Mouse (Mus musculus) liver, postnatal 0 days (tissue): ENCODE measurements at regions not wholly inside any gene's neighbourhood (a gene's known extent, or its start where the extent isn't known, plus 50 kb on each side); places are given as distances from the start of the nearest gene placed in this dataset.

ENCODE experiments used
- ATAC-seq: fragments of 200-750 bp; cut with Nextera tagmentation; 2 replicates; pipeline ENCODE4 v1.8.0; 2017; ENCODE audit warnings: mild to moderate bottlenecking, moderate library complexity
- DNase-seq: peaks from one replicate; pipeline ENCODE4 v3.0.0-alpha.2; 2016
- H3K27ac ChIP-seq: fragments of 300-500 bp; sonication (generic); 2 replicates; pipeline ENCODE4 v1.5.1; 2014; ENCODE audit warnings: antibody characterized with exemption, moderate library complexity, mild to moderate bottlenecking, low read depth
- H3K27me3 ChIP-seq: fragments of 300-500 bp; sonication (generic); 2 replicates; pipeline ENCODE4 v1.6.1; 2014; ENCODE audit warnings: low read length, control low read depth, mixed read lengths; ENCODE audit not compliant: insufficient read depth
- H3K36me3 ChIP-seq: fragments of 300-500 bp; sonication (generic); replicated peaks from 2 replicates; pipeline ENCODE4 v1.6.1; 2014; ENCODE audit warnings: mild to moderate bottlenecking, control low read depth, low read length, moderate library complexity, mixed read lengths; ENCODE audit not compliant: insufficient read depth
- H3K4me1 ChIP-seq: fragments of 300-500 bp; sonication (generic); 2 replicates; pipeline ENCODE4 v1.6.1; 2014; ENCODE audit warnings: antibody characterized with exemption, mild to moderate bottlenecking, control low read depth; ENCODE audit not compliant: insufficient read depth
- H3K4me2 ChIP-seq: fragments of 300-500 bp; sonication (generic); 2 replicates; pipeline ENCODE4 v1.6.1; 2014; ENCODE audit warnings: low read depth, mild to moderate bottlenecking, low read length, moderate library complexity, mixed read lengths
- H3K4me3 ChIP-seq: fragments of 300-500 bp; sonication (generic); 2 replicates; pipeline ENCODE4 v1.5.1; 2014; ENCODE audit warnings: low read depth, low read length
- H3K9ac ChIP-seq: fragments of 300-500 bp; sonication (generic); replicated peaks from 2 replicates; pipeline ENCODE4 v1.6.1; 2014; ENCODE audit warnings: mild to moderate bottlenecking, moderate library complexity
- H3K9me3 ChIP-seq: fragments of 300-500 bp; sonication (generic); 2 replicates; pipeline ENCODE4 v1.6.1; 2016; ENCODE audit warnings: mild to moderate bottlenecking, control low read depth, low read length, mixed read lengths
- CTCF ChIP-seq: sonication (generic); IDR thresholded peaks from 2 replicates; pipeline ENCODE4 v1.5.1; 2016; ENCODE audit warnings: antibody characterized with exemption, low read depth
- EP300 ChIP-seq: IDR thresholded peaks from 2 replicates; pipeline ENCODE4 v1.6.1; 2016; ENCODE audit warnings: antibody characterized with exemption, low read depth, mild to moderate bottlenecking
- WGBS: fragments of 180-500 bp; shearing (Covaris S2); extraction: QIAGEN DNeasy Blood & Tissue Kit; methylation state at CpG from one replicate; pipeline ENCODE4 v1.1.7; 2014; ENCODE audit not compliant: insufficient replicate concordance; 5-methylcytosine and 5-hydroxymethylcytosine counted together

GRCm38 (mm10) chr5:9047150-9047790 lies 50.1 kb upstream of the Crot start:
- DNase-seq (no peak), ATAC-seq (peak; percentile 47)
- no peak overlapping the region for H3K4me3 ChIP-seq

More at GRCm38 (mm10) chr5:9047150-9047790, 50.1 kb upstream of the Crot start:
- TF ChIP-seq EP300: no peak
- TF ChIP-seq CTCF: no peak
- H3K36me3 ChIP-seq: no peaks in the 10 kb centered on the region
- no peaks in the 10 kb centered on the region for H3K27me3 ChIP-seq
- no peak overlapping the region for H3K4me2 ChIP-seq
- H3K9ac ChIP-seq: no peak overlapping the region
- 0 out of 2 replicates have a peak overlapping the region, but pooled peaks have one; percentile 36 for H3K27ac ChIP-seq
- H3K9me3 ChIP-seq: no peaks in the 10 kb centered on the region
- H3K4me1 ChIP-seq: peaks cover 12% of the 10 kb centered on the region; the same call in 1 of the 2 replicates
- WGBS: 57% methylated on average over 10 of the region's 10 CpGs
